Mouse (Mus musculus) left cerebral cortex, postnatal 36 days (tissue): ENCODE measurements around the gene Zswim7. TPM values are rescaled to one million over a fixed set of nuclear protein-coding genes. Genes with fewer than 3 reads are reported as not detected.

ENCODE experiments used
- total RNA-seq, 2 experiments: library from RNA; stranded (reverse); gene quantifications; 2 replicates each; pipeline ENCODE4 v1.2.3; 2021

The Zswim7 gene
- total RNA-seq, 2 experiments from 2014 or later, result 16.0 to 16.9 TPM

Other genes with a start within 250 kb of the Zswim7 start
- gene Adora2b, start 32.4 kb downstream of the Zswim7 start, total RNA-seq, result 1 to 10 TPM; 6.6 to 7.0 TPM
- gene Ttc19, start 98 bp upstream of the Zswim7 start, total RNA-seq, result 10 to 100 TPM; 76.7 to 91.5 TPM
- gene Pigl, start 177.1 kb upstream of the Zswim7 start, total RNA-seq, result 1 to 10 TPM; 5.5 to 6.4 TPM
- 100 to 1,000 TPM; 237 to 292 TPM for gene Ncor1, start 177.2 kb upstream of the Zswim7 start, total RNA-seq